Mouse (Mus musculus) hindbrain, embryonic 12.5 days (tissue): Measurements from ENCODE around the gene Tmem131. TPM values are rescaled to one million over a fixed set of nuclear protein-coding genes. Genes with fewer than 3 reads are reported as not detected.

ENCODE experiments used
- ATAC-seq: fragments of 200-750 bp; cut with Nextera tagmentation; 2 replicates; pipeline ENCODE4 v1.8.0; 2017; ENCODE audit warnings: moderate TSS enrichment; ENCODE audit not compliant: low FRiP score
- H3K27ac ChIP-seq: fragments of 300-500 bp; sonication (generic); 2 replicates; pipeline ENCODE4 v1.5.1; 2016; ENCODE audit warnings: mild to moderate bottlenecking
- H3K27me3 ChIP-seq: fragments of 300-500 bp; sonication (generic); 2 replicates; pipeline ENCODE4 v1.6.1; 2016; ENCODE audit warnings: mild to moderate bottlenecking
- H3K36me3 ChIP-seq: fragments of 300-500 bp; sonication (generic); 2 replicates; pipeline ENCODE4 v1.6.1; 2016; ENCODE audit warnings: mild to moderate bottlenecking
- H3K4me1 ChIP-seq: fragments of 300-500 bp; sonication (generic); 2 replicates; pipeline ENCODE4 v1.6.1; 2016
- H3K4me2 ChIP-seq: fragments of 300-500 bp; sonication (generic); replicated peaks from 2 replicates; pipeline ENCODE4 v1.6.1; 2016; ENCODE audit warnings: mild to moderate bottlenecking
- H3K4me3 ChIP-seq: fragments of 300-500 bp; sonication (generic); 2 replicates; pipeline ENCODE4 v1.5.1; 2016; ENCODE audit warnings: mild to moderate bottlenecking
- H3K9ac ChIP-seq: fragments of 300-500 bp; sonication (generic); 2 replicates; pipeline ENCODE4 v1.6.1; 2016; ENCODE audit warnings: mild to moderate bottlenecking, moderate library complexity
- H3K9me3 ChIP-seq: fragments of 300-500 bp; sonication (generic); replicated peaks from 2 replicates; pipeline ENCODE4 v1.6.1; 2016; ENCODE audit warnings: mild to moderate bottlenecking
- WGBS: fragments of 180-500 bp; shearing (Covaris S2); methylation state at CpG from one replicate; pipeline ENCODE4 v1.1.7; 2016; 5-methylcytosine and 5-hydroxymethylcytosine counted together
- polyA plus RNA-seq: library from polyadenylated mRNA; unstranded; fragments of >200 nt; fragmentation: Nextera tagmentation; extraction: Ambion mirVana; gene quantifications from 2 replicates; pipeline ENCODE4 v1.2.1, GENCODE M21; 2016

Tmem131 gene
- polyA plus RNA-seq, 1 experiment from 2014 or later: 18.2 TPM

DNA sequence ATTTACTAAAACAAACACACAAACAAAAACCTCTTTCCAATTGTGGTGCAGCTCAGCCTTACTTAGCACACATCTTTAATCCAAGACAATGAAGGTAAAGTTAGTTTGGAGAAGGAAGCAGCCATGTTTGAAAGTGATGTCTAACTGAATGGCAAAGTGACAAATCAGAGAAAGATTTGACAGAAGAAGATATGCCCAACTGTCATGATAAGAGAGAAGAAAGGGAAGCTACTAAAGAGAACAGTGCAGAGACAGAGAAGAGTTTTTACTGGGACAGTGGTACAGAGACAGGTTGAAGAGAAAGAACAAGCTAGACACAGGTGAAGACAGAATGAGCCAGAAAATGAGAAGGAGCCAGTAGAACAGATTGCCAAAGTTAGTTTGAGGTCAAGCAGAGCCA, 19.6 kb downstream of the Tmem131 start:
- no peak for ATAC-seq

DNA sequence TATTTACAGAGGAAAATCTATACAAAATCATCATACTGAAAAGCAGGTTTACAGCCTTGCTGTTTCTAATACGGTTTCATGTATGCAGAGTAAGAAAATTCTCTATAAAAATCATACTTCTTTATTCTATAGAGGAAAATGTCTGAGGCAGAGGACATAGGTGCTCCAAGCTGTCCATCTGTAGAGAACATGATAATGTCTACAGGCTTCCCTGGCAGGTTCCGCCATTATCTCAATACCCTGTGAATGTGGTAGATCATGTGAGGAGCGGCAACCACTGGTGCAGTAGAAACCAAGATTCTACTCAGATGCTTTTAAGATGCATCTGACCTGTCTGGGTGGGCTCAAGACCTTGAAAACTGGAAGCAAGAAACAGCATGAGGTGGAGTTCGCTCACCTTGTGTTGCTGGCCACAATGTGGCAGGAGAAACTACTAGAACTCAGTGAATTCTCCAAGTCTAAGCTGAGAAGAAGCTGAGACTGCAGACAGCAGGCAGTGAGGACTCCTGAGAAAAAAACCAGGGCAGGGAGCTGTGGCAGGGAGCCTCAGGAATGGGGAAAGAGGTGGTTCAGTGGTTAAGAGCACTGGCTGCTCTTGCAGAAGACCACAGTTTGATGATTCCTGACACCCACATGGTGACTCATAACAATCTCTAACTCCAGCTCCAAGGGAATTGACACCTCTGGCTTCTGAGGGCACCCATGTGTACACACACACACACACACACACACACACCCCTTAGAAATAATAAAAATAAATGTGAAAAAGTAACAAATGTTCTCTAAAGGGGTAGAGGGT, 20.6 kb downstream of the Tmem131 start:
- Histone ChIP-seq H3K27ac (no peak overlapping the region), H3K4me1 (peaks cover 28% of the 10 kb centered on the region), H3K9ac (no peak overlapping the region), H3K36me3 (no peaks in the 10 kb centered on the region), H3K4me3 (no peak overlapping the region), H3K27me3 (no peaks in the 10 kb centered on the region), H3K4me2 (no peak overlapping the region), H3K9me3 (no peaks in the 10 kb centered on the region)
- WGBS: 97% methylated on average over 4 of the region's 4 CpGs
- ATAC-seq: no peak

More for the DNA sequence above, 19.6 kb downstream of the Tmem131 start:
- no peak overlapping the region for H3K4me2 ChIP-seq
- H3K9me3 ChIP-seq: no peaks in the 10 kb centered on the region
- H3K9ac ChIP-seq: no peak overlapping the region
- H3K4me1 ChIP-seq: peaks cover 28% of the 10 kb centered on the region
- H3K27me3 ChIP-seq: no peaks in the 10 kb centered on the region
- H3K4me3 ChIP-seq: no peak overlapping the region
- H3K27ac ChIP-seq: no peak overlapping the region
- no peaks in the 10 kb centered on the region for H3K36me3 ChIP-seq

DNA sequence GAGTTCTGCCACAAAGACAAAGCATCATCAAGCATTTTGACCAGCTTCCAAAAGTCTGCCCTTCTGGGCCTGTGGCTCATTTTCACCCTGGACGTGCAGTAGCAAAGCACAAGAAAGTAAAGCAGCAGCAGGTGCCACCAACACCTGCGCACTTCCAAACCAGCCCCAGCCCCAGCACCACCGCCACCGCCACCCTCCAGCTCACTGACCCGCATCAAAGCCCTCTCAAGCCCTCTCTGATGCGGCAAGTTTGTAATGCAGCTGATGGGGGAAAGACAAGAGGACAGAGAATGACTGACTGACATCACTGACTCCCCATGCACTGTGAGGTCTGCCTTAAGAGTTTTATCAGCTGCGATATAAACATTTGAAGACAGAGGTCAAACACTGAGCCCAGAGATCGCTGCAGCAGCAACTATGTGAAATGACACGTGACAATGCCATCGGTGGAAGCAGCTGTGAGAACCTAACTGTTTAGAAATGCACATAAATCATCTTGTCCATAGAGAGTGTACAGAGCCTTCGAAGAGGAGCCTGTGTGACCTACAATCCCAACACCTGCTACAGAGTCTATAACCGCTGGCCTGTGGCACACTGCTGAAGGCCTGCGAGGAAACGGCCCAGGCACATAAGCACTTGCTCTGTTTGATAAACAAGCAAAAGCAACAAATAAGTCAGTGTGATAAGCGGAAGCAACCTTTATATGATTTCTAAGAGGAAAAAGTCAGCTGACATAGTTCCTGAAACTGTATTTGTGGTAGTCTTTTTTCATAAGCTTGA, 21.7 kb downstream of the Tmem131 start:
- H3K27me3 ChIP-seq: no peaks in the 10 kb centered on the region
- H3K4me1 ChIP-seq: peaks cover 28% of the 10 kb centered on the region
- no peaks in the 10 kb centered on the region for H3K36me3 ChIP-seq
- no peak overlapping the region for H3K27ac ChIP-seq
- 0 out of 2 replicates have a peak overlapping the region, but pooled peaks have one; percentile 1 for H3K9ac ChIP-seq
- no peak overlapping the region for H3K4me3 ChIP-seq
- no peaks in the 10 kb centered on the region for H3K9me3 ChIP-seq
- no peak overlapping the region for H3K4me2 ChIP-seq
- 57% methylated on average over 15 of the region's 15 CpGs for WGBS
- peak; percentile 69 for ATAC-seq

DNA sequence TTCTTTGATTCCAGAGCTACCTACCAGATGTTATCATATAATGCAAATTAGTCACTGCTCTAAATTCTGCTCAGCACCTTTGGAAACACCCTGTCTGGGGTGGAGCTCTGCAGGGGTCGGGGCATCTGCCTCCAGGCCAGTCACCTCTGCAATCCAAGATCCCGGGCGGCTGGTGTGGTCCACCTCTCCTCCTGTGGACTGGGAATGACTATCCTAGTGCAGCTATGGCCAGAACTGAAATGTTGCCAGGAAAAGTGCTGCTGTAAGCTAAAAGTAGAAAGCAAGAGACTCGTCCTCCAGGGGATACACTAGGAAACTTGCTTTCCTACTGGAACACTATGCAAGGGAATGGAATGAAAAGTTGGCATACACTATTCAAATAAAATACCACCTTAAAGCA, 22.7 kb downstream of the Tmem131 start:
- 75% methylated on average over 4 of the region's 4 CpGs for WGBS
- Histone ChIP-seq H3K27ac (no peak overlapping the region), H3K4me1 (peaks cover 28% of the 10 kb centered on the region), H3K4me2 (no peak overlapping the region), H3K4me3 (no peak overlapping the region), H3K9ac (no peak overlapping the region), H3K27me3 (no peaks in the 10 kb centered on the region), H3K9me3 (no peaks in the 10 kb centered on the region), H3K36me3 (no peaks in the 10 kb centered on the region)
- ATAC-seq: no peak

DNA sequence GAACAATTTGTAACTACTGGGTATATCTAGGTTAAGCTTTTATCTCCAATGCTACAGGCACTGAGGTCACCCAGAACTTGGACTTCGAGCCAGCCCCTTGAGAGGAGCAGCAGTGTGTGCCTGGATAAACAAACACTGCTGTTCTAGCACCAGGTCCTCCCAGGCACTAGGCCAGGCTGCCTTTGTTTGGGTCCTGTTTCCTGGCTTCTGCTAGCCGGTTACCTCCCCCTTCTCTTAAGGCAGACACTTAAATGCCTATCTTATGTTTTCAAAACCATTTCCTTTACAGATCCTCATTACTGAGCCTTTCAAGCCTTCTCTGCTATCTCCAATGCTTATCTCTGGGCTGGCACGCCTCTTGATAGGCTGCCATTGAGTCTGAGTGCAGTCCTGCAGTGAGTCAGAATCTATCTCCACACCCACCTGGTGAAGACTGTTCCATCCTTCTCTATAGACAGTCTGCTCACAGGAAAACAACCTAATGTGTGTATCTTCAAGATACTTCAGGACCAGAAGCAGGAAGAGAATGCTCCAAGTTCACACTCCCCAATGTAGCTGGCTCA, 23.2 kb downstream of the Tmem131 start:
- Histone ChIP-seq H3K36me3 (no peaks in the 10 kb centered on the region), H3K9me3 (no peaks in the 10 kb centered on the region), H3K27ac (no peak overlapping the region), H3K4me3 (no peak overlapping the region), H3K9ac (no peak overlapping the region), H3K4me2 (no peak overlapping the region), H3K4me1 (peaks cover 28% of the 10 kb centered on the region), H3K27me3 (no peaks in the 10 kb centered on the region)
- ATAC-seq: no peak
- 69% methylated on average over 3 of the region's 3 CpGs for WGBS

DNA sequence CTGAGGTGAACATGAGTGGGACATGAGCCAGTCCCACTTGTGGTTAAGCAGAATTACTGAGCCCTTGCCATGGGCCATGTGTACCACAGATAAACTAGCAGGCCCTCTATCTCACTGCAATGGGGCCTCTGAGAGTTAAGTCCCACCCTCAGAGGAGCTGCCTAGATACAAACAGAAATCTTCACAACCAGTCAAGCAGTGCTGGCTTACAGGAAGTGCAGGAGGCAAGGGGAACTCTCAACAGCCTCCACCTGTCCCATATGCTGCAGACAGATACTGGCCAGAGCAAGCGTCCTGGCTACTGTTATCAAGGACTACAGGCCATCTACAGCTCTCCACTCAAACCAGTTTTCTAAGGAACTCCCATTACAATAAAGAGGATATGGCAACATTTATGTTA, 23.7 kb downstream of the Tmem131 start:
- no peak overlapping the region for H3K27ac ChIP-seq

DNA sequence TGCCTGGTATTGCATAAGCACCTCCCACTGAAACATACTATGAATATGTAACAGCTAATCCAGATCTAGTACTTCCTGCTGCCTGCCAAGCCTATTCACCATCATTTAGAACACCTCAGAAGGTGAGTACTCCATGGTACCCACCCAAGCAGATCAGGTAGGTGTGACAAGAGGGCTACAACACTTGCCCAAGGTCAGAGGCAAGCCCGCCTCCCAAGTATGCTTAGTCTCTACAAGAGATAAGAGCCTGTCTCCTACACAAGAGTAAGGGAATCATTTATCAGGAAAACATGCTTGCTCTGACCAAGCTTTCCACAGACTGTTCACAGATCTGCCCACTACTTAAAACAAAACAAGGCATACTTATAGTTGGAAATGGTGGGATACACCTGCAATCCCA, 26.0 kb downstream of the Tmem131 start:
- H3K4me2 ChIP-seq: no peak overlapping the region
- H3K36me3 ChIP-seq: no peaks in the 10 kb centered on the region
- no peak overlapping the region for H3K4me3 ChIP-seq
- no peak overlapping the region for H3K9ac ChIP-seq
- ATAC-seq: no peak
- peaks cover 26% of the 10 kb centered on the region for H3K4me1 ChIP-seq
- WGBS: 94% methylated on average over 1 of the region's 1 CpGs
- H3K27me3 ChIP-seq: no peaks in the 10 kb centered on the region
- H3K9me3 ChIP-seq: no peaks in the 10 kb centered on the region
- no peak overlapping the region for H3K27ac ChIP-seq

More for the DNA sequence above, 23.7 kb downstream of the Tmem131 start:
- Histone ChIP-seq H3K4me2 (no peak overlapping the region), H3K4me3 (no peak overlapping the region), H3K9ac (no peak overlapping the region), H3K4me1 (peaks cover 28% of the 10 kb centered on the region), H3K27me3 (no peaks in the 10 kb centered on the region), H3K9me3 (no peaks in the 10 kb centered on the region), H3K36me3 (no peaks in the 10 kb centered on the region)
- 85% methylated on average over 1 of the region's 1 CpGs for WGBS
- no peak for ATAC-seq

DNA sequence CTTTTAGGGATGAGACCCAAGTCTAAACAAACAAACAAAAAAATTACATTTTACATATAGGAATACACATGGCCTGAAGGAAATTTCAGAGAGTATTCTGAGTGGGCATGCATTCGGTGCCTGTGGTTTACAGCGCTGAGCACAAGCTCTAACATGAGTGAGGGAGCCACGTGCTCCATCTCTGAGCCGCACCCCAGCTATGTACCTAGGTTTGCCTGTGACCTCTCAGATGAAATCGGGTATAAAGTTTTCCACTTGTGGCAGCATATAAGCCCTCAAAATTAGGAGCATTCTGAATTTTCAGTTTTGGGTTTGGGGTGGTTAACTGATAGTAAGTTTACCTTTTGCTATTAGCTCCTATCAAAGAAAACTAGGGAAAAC, 28.3 kb downstream of the Tmem131 start:
- Histone ChIP-seq H3K4me1 (peaks cover 12% of the 10 kb centered on the region), H3K27ac (no peak overlapping the region), H3K36me3 (no peaks in the 10 kb centered on the region), H3K4me3 (no peak overlapping the region), H3K9me3 (no peaks in the 10 kb centered on the region), H3K9ac (no peak overlapping the region), H3K27me3 (no peaks in the 10 kb centered on the region), H3K4me2 (no peak overlapping the region)
- WGBS: 94% methylated on average over 5 of the region's 5 CpGs
- ATAC-seq: no peak

DNA sequence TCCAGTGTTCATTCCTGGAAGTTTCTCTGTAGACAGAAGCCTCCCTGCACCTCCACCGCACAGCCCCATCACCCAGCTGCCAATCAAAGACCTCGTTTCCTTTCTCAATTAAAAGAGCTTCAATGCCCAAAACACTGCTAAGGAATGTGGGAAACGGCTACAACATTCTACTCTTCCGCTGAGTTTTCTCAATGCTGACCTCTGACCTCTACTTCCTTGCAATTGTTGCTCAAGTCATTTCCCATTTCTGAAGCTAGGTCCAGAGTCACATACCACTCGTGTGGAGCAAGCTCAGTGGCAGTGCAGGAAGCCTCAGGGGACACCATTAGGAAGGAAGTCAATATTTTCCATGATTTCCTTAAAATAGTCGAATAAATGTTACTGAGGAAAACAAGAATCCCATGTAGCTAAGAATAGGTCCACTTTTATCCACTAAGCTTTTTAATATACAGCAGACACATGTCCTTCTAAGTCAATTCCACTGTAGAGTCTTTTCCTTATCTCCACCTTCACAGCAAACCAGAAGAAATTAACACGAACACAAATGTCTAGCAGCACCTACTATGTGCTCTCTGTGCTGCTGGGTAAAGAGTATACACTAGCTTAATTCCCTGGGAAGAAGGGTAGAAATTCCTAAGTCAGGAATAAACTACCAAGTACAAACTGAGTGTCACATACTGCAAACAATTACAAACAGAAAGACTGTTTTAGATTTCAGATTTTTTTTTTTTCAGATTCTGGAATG, 28.8 kb downstream of the Tmem131 start:
- no peak overlapping the region for H3K27ac ChIP-seq
- ATAC-seq: no peak
- no peaks in the 10 kb centered on the region for H3K9me3 ChIP-seq
- peaks cover 10% of the 10 kb centered on the region for H3K4me1 ChIP-seq
- no peak overlapping the region for H3K9ac ChIP-seq
- H3K4me3 ChIP-seq: no peak overlapping the region
- H3K36me3 ChIP-seq: no peaks in the 10 kb centered on the region
- no peak overlapping the region for H3K4me2 ChIP-seq
- WGBS: 39% methylated on average over 7 of the region's 7 CpGs
- no peaks in the 10 kb centered on the region for H3K27me3 ChIP-seq

DNA sequence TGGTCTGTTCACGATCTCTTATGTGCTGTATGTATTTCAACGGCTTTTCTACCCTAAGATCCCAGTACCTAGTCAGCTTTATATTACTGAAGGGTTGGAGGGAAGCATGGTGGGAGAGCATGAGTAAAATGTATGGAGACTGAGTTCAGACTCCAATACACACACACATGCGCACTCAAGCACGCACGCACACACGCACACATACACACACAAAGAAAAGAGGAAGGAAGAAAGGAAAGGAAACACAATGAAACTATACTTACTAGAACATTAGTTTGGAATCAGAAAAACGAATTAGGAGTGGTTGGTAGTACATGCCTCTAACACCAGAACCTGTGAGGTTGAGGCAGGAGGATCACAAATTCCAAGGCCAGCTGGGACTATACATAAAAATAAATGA, 29.7 kb downstream of the Tmem131 start:
- WGBS: 86% methylated on average over 7 of the region's 7 CpGs
- ATAC-seq: no peak
- H3K4me1 ChIP-seq: peaks cover 7% of the 10 kb centered on the region

DNA sequence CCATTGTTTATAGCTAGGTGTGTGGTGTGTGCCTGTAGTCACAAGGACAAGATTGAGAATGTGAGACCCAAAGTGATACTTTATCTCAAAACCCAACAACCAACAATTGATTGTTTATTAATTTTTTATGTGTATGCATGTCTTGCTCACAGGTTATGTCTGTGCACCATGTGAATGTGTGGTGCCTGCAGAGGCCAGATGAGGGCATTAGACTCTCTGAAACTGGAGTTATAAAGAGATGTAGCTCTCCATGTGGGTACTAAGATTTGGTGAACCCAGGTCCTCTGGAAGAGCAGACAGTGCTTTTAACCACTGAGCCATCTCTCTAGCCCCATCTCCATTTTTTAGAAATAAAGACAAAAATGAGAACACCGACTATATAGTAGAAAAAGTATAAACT, 31.2 kb downstream of the Tmem131 start:
- WGBS: 97% methylated on average over 1 of the region's 1 CpGs
- no peak for ATAC-seq
- H3K9me3 ChIP-seq: no peaks in the 10 kb centered on the region
- peaks cover 7% of the 10 kb centered on the region for H3K4me1 ChIP-seq
- no peak overlapping the region for H3K4me2 ChIP-seq
- H3K27me3 ChIP-seq: no peaks in the 10 kb centered on the region
- H3K36me3 ChIP-seq: no peaks in the 10 kb centered on the region
- no peak overlapping the region for H3K27ac ChIP-seq
- no peak overlapping the region for H3K4me3 ChIP-seq
- H3K9ac ChIP-seq: no peak overlapping the region

More for the DNA sequence above, 29.7 kb downstream of the Tmem131 start:
- Histone ChIP-seq H3K27ac (no peak overlapping the region), H3K27me3 (no peaks in the 10 kb centered on the region), H3K4me3 (no peak overlapping the region), H3K4me2 (no peak overlapping the region), H3K9me3 (no peaks in the 10 kb centered on the region), H3K9ac (no peak overlapping the region), H3K36me3 (no peaks in the 10 kb centered on the region)

DNA sequence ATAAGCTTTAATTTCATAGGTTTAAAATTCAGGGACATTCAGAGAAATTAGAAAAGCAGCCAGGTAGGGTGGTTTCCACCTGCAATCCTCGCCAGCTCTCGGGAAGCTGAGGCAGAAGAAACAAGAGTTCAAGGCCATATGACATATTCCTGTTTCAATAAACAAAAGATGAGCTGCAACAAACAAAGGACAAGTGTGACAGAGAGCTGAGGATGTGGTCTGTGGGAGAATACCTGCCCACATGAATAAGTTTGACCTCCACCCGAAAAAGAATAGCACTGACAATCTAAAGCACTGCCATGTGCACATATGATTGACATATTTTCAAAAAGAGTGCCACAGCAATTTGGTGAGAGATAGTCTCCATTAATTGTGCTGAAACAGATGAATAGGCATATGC, 31.9 kb downstream of the Tmem131 start:
- 82% methylated on average over 3 of the region's 3 CpGs for WGBS
- ATAC-seq: no peak
- H3K27ac ChIP-seq: no peak overlapping the region
- no peak overlapping the region for H3K4me3 ChIP-seq
- no peak overlapping the region for H3K4me2 ChIP-seq
- no peak overlapping the region for H3K9ac ChIP-seq
- no peaks in the 10 kb centered on the region for H3K27me3 ChIP-seq
- H3K36me3 ChIP-seq: no peaks in the 10 kb centered on the region
- peaks cover 7% of the 10 kb centered on the region for H3K4me1 ChIP-seq
- no peaks in the 10 kb centered on the region for H3K9me3 ChIP-seq
